Mouse (Mus musculus) heart, adult 18-20 months (tissue): ENCODE measurements around the gene Calml4. TPM values are rescaled to one million over a fixed set of nuclear protein-coding genes. Genes with fewer than 3 reads are reported as not detected.
A peak's percentile ranks its signal among the peaks of the same experiment; 100 is the strongest.
"Not testable (repeated sequence)": the region's sequence is repeated elsewhere in the genome, so short reads cannot be mapped to it uniquely, and the experiment has no call there.

Experiments
- DNase-seq, 2 experiments: peaks; one replicate each; pipeline ENCODE4 v3.0.0; 2021 to 2022; ENCODE audit warnings: mixed read lengths in 1 of 2
- total RNA-seq, 2 experiments: library from RNA; stranded (reverse); gene quantifications; 2 replicates each; pipeline ENCODE4 v1.2.3; 2021

The Calml4 gene
- total RNA-seq, 2 experiments from 2014 or later: 0.17 to 0.90 TPM

GRCm38 (mm10) chr9:62835705-62836446, 22.0 kb upstream of the Calml4 start:
- no peak for DNase-seq

GRCm38 (mm10) chr9:62837611-62838010, 20.3 kb upstream of the Calml4 start:
- no peak for DNase-seq

- DNase-seq: no peak
These were observed 19.8 kb upstream of the Calml4 start for GRCm38 (mm10) chr9:62838146-62838505.

GRCm38 (mm10) chr9:62838506-62839171, 19.2 kb upstream of the Calml4 start, which contains the start of gene Cln6:
TSS of gene Cln6 (plus strand) at chr9:62838785.
- peak; percentile 79 to 90 for DNase-seq

GRCm38 (mm10) chr9:62839172-62839770, 18.6 kb upstream of the Calml4 start:
- peak in 1 of 2 experiments; percentile 55 for DNase-seq

- no peak for DNase-seq
These were observed 14.4 kb upstream of the Calml4 start for GRCm38 (mm10) chr9:62843356-62844024.

- no peak for DNase-seq
These were observed 13.4 kb upstream of the Calml4 start for GRCm38 (mm10) chr9:62844461-62844860.

GRCm38 (mm10) chr9:62847694-62848093, 10.2 kb upstream of the Calml4 start:
- DNase-seq: peak; percentile 87 to 96

GRCm38 (mm10) chr9:62848641-62849040, 9.2 kb upstream of the Calml4 start:
- DNase-seq: no peak

- no peak for DNase-seq
These were observed 6.3 kb upstream of the Calml4 start for GRCm38 (mm10) chr9:62851571-62851970.

GRCm38 (mm10) chr9:62854483-62854882, 3.4 kb upstream of the Calml4 start:
- no peak for DNase-seq

GRCm38 (mm10) chr9:62857216-62857615, 664 bp upstream of the Calml4 start:
- DNase-seq: peak; percentile 51 to 64

- no peak for DNase-seq
These were observed 563 bp downstream of the Calml4 start for GRCm38 (mm10) chr9:62858266-62859019.

GRCm38 (mm10) chr9:62860102-62860501, 2.2 kb downstream of the Calml4 start:
- not testable (repeated sequence) for DNase-seq

- no peak for DNase-seq
These were observed 3.0 kb downstream of the Calml4 start for GRCm38 (mm10) chr9:62860866-62861265.

- DNase-seq: not testable (repeated sequence)
These were observed 11.4 kb downstream of the Calml4 start for GRCm38 (mm10) chr9:62869236-62869635.

GRCm38 (mm10) chr9:62870728-62871127, 12.8 kb downstream of the Calml4 start:
- DNase-seq: no peak

- DNase-seq: no peak
These were observed 19.2 kb downstream of the Calml4 start for GRCm38 (mm10) chr9:62876966-62877616.

GRCm38 (mm10) chr9:62877825-62878224, 19.9 kb downstream of the Calml4 start:
- no peak for DNase-seq

GRCm38 (mm10) chr9:62881871-62882270, 24.0 kb downstream of the Calml4 start:
- peak; percentile 78 to 81 for DNase-seq

GRCm38 (mm10) chr9:62894486-62894885, 36.6 kb downstream of the Calml4 start:
- DNase-seq: peak; percentile 82 to 85
